Mouse (Mus musculus) olfactory bulb, adult 2 months (tissue): ENCODE measurements around the gene Saysd1.

ENCODE experiments used
- CTCF ChIP-seq: fragments of 200-500 bp; IDR thresholded peaks from 2 replicates; pipeline ENCODE4 v1.5.1; 2012; ENCODE audit warnings: low read depth, mild to moderate bottlenecking, low read length, moderate library complexity; ENCODE audit not compliant: insufficient read depth
- POLR2A ChIP-seq: fragments of 200-500 bp; IDR thresholded peaks from 2 replicates; pipeline ENCODE4 v1.6.1; 2012; ENCODE audit warnings: mild to moderate bottlenecking, low read depth, low read length, moderate library complexity; ENCODE audit not compliant: insufficient read depth

DNA sequence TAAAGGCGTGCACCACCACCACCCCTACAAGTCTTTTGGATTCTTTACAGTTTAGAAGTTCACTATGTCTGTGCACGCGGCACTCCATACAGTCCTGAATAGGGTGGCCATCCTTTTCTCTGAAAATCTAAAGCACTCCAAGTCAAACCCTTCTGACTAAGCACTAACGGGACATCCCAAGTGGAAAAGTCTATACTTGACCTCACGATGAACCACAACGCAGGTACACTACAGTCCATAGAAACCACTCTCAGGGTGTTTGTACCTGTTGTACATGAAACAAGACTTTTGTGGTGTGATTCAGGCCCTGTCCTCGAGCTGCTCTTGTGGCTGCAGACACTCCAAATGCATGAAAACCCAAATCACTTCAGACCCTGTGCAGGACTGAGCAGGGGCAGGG lies 36.8 kb upstream of the Saysd1 start:
- no peak for TF ChIP-seq CTCF
- no peak for TF ChIP-seq POLR2A
